Mouse (Mus musculus): ENCODE measurements around the gene Gm37419.

DNA sequence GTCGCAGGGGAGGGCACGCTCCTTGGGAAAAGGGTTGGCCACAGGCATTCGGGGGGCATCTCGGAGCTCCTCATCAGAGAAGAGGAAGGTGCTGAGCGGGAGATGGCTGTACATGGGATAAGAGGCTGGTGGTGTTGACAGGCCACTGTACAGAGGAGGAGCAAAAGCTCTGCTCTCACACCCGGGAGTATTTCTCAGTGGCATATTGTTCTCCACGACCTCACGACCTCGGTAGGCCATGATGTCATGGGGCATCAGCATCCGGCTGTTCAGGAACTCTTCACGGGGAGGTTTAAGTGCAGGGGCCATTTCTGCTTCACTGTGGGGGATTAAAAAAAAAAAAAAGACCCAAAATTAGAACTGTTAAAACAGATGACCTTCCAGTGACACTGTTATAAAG, 15.4 kb upstream of the Gm37419 start:
- no peak for TF ChIP-seq FLI1 (IDR thresholded peaks at IDR 0.05; ENCODE audit: low read length)
- TF ChIP-seq GATA1 (IDR thresholded peaks at IDR 0.05; ENCODE audit: borderline replicate concordance, low read length) = no peak

Measured in megakaryocyte, embryonic 14.5 days (primary cell).